Mouse (Mus musculus) kidney, embryonic 16.5 days (tissue): ENCODE measurements around the gene Tada1. TPM values are rescaled to one million over a fixed set of nuclear protein-coding genes. Genes with fewer than 3 reads are reported as not detected.
A peak's percentile ranks its signal among the peaks of the same experiment; 100 is the strongest.

Experiments
- ATAC-seq: fragments of 200-750 bp; cut with Nextera tagmentation; 2 replicates; pipeline ENCODE4 v1.8.0; 2017; ENCODE audit warnings: moderate TSS enrichment; ENCODE audit not compliant: low FRiP score, low TSS enrichment
- H3K27ac ChIP-seq: fragments of 300-500 bp; sonication (generic); 2 replicates; pipeline ENCODE4 v1.5.1; 2014; ENCODE audit warnings: low read length
- H3K27me3 ChIP-seq: fragments of 300-500 bp; sonication (generic); 2 replicates; pipeline ENCODE4 v1.6.1; 2014; ENCODE audit warnings: low read length, control low read depth, mixed read lengths; ENCODE audit not compliant: insufficient read depth
- H3K36me3 ChIP-seq: fragments of 300-500 bp; sonication (generic); 2 replicates; pipeline ENCODE4 v1.6.1; 2014; ENCODE audit warnings: low read length, control low read depth, mixed read lengths; ENCODE audit not compliant: insufficient read depth
- H3K4me1 ChIP-seq: fragments of 300-500 bp; sonication (generic); 2 replicates; pipeline ENCODE4 v1.6.1; 2014; ENCODE audit warnings: low read length, control low read depth, mixed read lengths; ENCODE audit not compliant: insufficient read depth
- H3K4me2 ChIP-seq: fragments of 300-500 bp; sonication (generic); replicated peaks from 2 replicates; pipeline ENCODE4 v1.6.1; 2014; ENCODE audit warnings: low read depth, low read length
- H3K4me3 ChIP-seq: fragments of 300-500 bp; sonication (generic); 2 replicates; pipeline ENCODE4 v1.5.1; 2014; ENCODE audit warnings: mild to moderate bottlenecking, low read length
- H3K9ac ChIP-seq: fragments of 300-500 bp; sonication (generic); replicated peaks from 2 replicates; pipeline ENCODE4 v1.6.1; 2014; ENCODE audit warnings: low read length
- H3K9me3 ChIP-seq: fragments of 300-500 bp; sonication (generic); 2 replicates; pipeline ENCODE4 v1.6.1; 2016; ENCODE audit warnings: low read length, control low read depth
- WGBS: fragments of 180-500 bp; shearing (Covaris S2); extraction: QIAGEN DNeasy Blood & Tissue Kit; methylation state at CpG from one replicate; pipeline ENCODE4 v1.1.7; 2014; 5-methylcytosine and 5-hydroxymethylcytosine counted together
- polyA plus RNA-seq: library from polyadenylated mRNA; unstranded; fragments of >200 nt; fragmentation: Nextera tagmentation; extraction: Ambion mirVana; gene quantifications from 2 replicates; pipeline ENCODE4 v1.2.1, GENCODE M21; 2015

Tada1 gene
- 66.3 TPM in 2 replicates for polyA plus RNA-seq

DNA sequence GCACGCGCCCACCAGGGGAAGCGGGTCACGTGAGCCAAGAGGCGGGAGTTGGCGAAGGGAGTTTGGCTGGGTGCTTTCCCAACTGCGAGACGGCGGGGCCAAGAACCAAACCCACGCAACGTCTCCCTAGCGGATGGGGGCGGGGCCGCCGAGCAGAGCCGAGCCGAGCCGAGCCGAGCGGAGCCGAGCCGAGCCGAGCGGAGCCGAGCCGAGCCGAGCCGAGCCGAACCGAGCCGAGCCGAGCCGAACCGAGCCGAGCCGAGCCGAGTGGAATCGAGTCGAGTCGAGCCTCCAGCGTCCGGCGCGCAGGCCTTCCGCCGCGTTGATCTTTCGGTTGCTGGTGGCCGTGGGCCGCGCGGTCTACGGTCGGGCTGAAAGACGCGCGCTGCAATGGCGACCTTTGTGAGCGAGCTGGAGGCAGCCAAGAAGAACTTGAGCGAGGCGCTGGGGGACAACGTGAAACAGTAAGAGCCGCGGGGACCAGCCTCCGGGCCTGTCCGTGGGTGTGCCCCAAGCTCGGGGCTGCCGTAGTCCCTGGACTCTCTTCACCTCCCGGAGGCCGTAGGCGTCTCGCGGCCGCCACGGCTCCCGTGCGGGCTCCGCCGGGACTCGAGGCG is at the start of gene Tada1:
TSS of gene Tada1 (plus strand) at position 85 of the 617 bp plus-strand sequence.
- peaks cover 15% of the 10 kb centered on the region for H3K4me1 ChIP-seq
- no peaks in the 10 kb centered on the region for H3K27me3 ChIP-seq
- peak within 1 kb of the TSS; percentile 56 for H3K4me2 ChIP-seq
- peaks cover 12% of the 10 kb centered on the region for H3K36me3 ChIP-seq
- WGBS = under 1% methylated on average over 70 of the region's 81 CpGs
- 0 out of 2 replicates have a peak, but pooled peaks cover 2% of the 10 kb centered on the region for H3K9me3 ChIP-seq
- H3K9ac ChIP-seq = peak within 1 kb of the TSS; percentile 99
- peak within 1 kb of the TSS; percentile 98 for H3K4me3 ChIP-seq
- ATAC-seq = peak; percentile 95
- peak within 1 kb of the TSS; percentile 91 for H3K27ac ChIP-seq

GRCm38 (mm10) chr1:166330752-166331151 is 48.1 kb upstream of the Tada1 start:
- ATAC-seq = no peak
- no peak overlapping the region for H3K9ac ChIP-seq

DNA sequence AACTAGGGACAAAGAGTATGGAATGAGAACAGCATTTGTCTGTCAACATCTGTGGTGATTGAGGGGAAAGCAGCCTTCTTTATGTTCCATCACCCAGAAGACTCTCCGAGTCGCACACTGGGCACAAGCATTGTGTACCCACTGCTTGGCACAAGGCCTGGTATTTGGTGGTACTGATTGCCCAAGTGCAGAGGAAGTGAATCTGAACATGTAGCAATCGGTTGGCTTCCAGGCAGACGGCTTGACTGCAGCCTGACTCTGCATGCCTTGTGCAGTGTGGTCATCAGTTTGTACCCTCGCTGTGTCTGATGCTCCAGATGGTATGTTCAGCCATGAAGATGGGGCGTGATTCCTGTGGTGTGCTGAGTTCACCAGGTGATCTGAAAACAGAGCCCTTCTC is 39.8 kb upstream of the Tada1 start:
- Histone ChIP-seq H3K9ac (no peak overlapping the region), H3K9me3 (no peaks in the 10 kb centered on the region), H3K4me2 (no peak overlapping the region), H3K27ac (no peak overlapping the region), H3K4me1 (no peaks in the 10 kb centered on the region), H3K27me3 (no peaks in the 10 kb centered on the region), H3K4me3 (no peak overlapping the region), H3K36me3 (no peaks in the 10 kb centered on the region)
- 89% methylated on average over 6 of the region's 6 CpGs for WGBS
- no peak for ATAC-seq

More at GRCm38 (mm10) chr1:166330752-166331151, 48.1 kb upstream of the Tada1 start:
- no peaks in the 10 kb centered on the region for H3K9me3 ChIP-seq
- H3K27me3 ChIP-seq = no peaks in the 10 kb centered on the region
- no peaks in the 10 kb centered on the region for H3K36me3 ChIP-seq
- H3K4me2 ChIP-seq = no peak overlapping the region
- 49% methylated on average over 3 of the region's 3 CpGs for WGBS
- no peak overlapping the region for H3K4me3 ChIP-seq
- no peak overlapping the region for H3K27ac ChIP-seq
- H3K4me1 ChIP-seq = no peaks in the 10 kb centered on the region

- WGBS = 62% methylated on average over 2 of the region's 2 CpGs
- no peaks in the 10 kb centered on the region for H3K27me3 ChIP-seq
- H3K4me2 ChIP-seq = no peak overlapping the region
- no peak overlapping the region for H3K27ac ChIP-seq
- H3K36me3 ChIP-seq = no peaks in the 10 kb centered on the region
- H3K4me3 ChIP-seq = no peak overlapping the region
- no peaks in the 10 kb centered on the region for H3K9me3 ChIP-seq
- no peak overlapping the region for H3K9ac ChIP-seq
- no peak for ATAC-seq
- no peaks in the 10 kb centered on the region for H3K4me1 ChIP-seq
These were observed 36.8 kb upstream of the Tada1 start for GRCm38 (mm10) chr1:166342060-166342459.

- H3K9ac ChIP-seq = no peak overlapping the region
- no peak overlapping the region for H3K4me2 ChIP-seq
- H3K4me1 ChIP-seq = no peaks in the 10 kb centered on the region
- WGBS = 82% methylated on average over 1 of the region's 1 CpGs
- ATAC-seq = no peak
- no peaks in the 10 kb centered on the region for H3K36me3 ChIP-seq
- H3K4me3 ChIP-seq = no peak overlapping the region
- H3K27me3 ChIP-seq = no peaks in the 10 kb centered on the region
- H3K27ac ChIP-seq = no peak overlapping the region
- H3K9me3 ChIP-seq = no peaks in the 10 kb centered on the region
These were observed 36.4 kb upstream of the Tada1 start for GRCm38 (mm10) chr1:166342539-166342938.

DNA sequence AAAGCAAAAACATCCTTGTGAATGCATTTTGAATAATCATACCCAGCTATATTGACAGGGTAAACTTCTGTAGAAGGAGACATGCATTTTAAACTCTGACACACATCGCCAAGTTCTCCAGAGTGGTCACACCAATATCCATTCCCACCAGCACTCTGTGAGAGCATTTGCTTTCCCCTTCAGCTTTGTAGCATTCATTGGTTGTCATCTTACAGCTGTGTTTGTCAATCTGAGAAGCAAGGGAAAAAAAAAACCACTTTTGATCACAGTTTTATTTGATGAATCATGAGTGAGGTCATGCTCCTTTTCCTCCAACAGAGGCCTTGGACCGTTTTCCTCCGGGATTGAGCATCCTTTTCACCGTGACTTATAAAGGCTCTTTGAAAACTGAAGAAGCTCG is 35.3 kb upstream of the Tada1 start:
- ATAC-seq = no peak
- Histone ChIP-seq H3K4me3 (no peak overlapping the region), H3K9me3 (no peaks in the 10 kb centered on the region), H3K36me3 (no peaks in the 10 kb centered on the region), H3K4me1 (no peaks in the 10 kb centered on the region), H3K27ac (no peak overlapping the region), H3K4me2 (no peak overlapping the region), H3K27me3 (no peaks in the 10 kb centered on the region), H3K9ac (no peak overlapping the region)
- WGBS = 70% methylated on average over 5 of the region's 5 CpGs

- no peak overlapping the region for H3K4me3 ChIP-seq
- H3K9ac ChIP-seq = no peak overlapping the region
- H3K27ac ChIP-seq = no peak overlapping the region
- H3K4me2 ChIP-seq = no peak overlapping the region
- H3K9me3 ChIP-seq = no peaks in the 10 kb centered on the region
- H3K27me3 ChIP-seq = no peaks in the 10 kb centered on the region
- ATAC-seq = no peak
- no peaks in the 10 kb centered on the region for H3K36me3 ChIP-seq
- 77% methylated on average over 8 of the region's 8 CpGs for WGBS
- H3K4me1 ChIP-seq = no peaks in the 10 kb centered on the region
These were observed 34.4 kb upstream of the Tada1 start for GRCm38 (mm10) chr1:166344300-166345077.

GRCm38 (mm10) chr1:166345602-166346001 is 33.3 kb upstream of the Tada1 start:
- 92% methylated on average over 6 of the region's 6 CpGs for WGBS
- H3K4me1 ChIP-seq = no peaks in the 10 kb centered on the region
- no peak overlapping the region for H3K4me3 ChIP-seq
- H3K9me3 ChIP-seq = no peaks in the 10 kb centered on the region
- H3K36me3 ChIP-seq = no peaks in the 10 kb centered on the region
- H3K27ac ChIP-seq = no peak overlapping the region
- H3K4me2 ChIP-seq = no peak overlapping the region
- H3K27me3 ChIP-seq = no peaks in the 10 kb centered on the region
- ATAC-seq = no peak
- H3K9ac ChIP-seq = no peak overlapping the region

GRCm38 (mm10) chr1:166346906-166347305 is 32.0 kb upstream of the Tada1 start:
- H3K27ac ChIP-seq = no peak overlapping the region
- no peak for ATAC-seq
- no peak overlapping the region for H3K4me3 ChIP-seq
- H3K4me2 ChIP-seq = no peak overlapping the region
- H3K36me3 ChIP-seq = no peaks in the 10 kb centered on the region
- H3K4me1 ChIP-seq = no peaks in the 10 kb centered on the region
- 74% methylated on average over 3 of the region's 3 CpGs for WGBS
- no peaks in the 10 kb centered on the region for H3K27me3 ChIP-seq
- no peaks in the 10 kb centered on the region for H3K9me3 ChIP-seq
- H3K9ac ChIP-seq = no peak overlapping the region

DNA sequence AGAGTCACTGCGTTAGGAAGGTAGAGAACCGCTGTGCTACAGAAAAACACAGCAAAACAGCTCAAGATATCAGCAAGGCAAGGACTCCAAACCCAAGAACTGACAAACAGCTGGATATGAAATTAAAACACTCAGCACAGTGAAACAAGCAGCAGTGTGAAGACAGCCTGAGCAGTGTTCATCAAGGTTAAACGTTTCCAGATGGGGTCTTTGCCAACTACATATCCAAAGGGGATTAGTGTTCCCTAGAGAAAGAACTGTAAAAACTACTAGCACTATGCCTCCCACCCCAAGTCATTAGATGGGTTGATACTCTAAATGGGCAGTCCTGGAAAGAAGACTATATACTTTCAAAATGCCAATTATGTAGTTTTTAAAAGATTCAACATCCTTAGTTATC is 29.6 kb upstream of the Tada1 start:
- Histone ChIP-seq H3K4me3 (no peak overlapping the region), H3K9me3 (no peaks in the 10 kb centered on the region), H3K36me3 (no peaks in the 10 kb centered on the region), H3K27me3 (no peaks in the 10 kb centered on the region), H3K27ac (no peak overlapping the region), H3K9ac (no peak overlapping the region), H3K4me1 (no peaks in the 10 kb centered on the region), H3K4me2 (no peak overlapping the region)
- 63% methylated on average over 3 of the region's 3 CpGs for WGBS
- ATAC-seq = no peak
